Mouse (Mus musculus) embryonic facial prominence, embryonic 15.5 days (tissue): ENCODE results near the gene Sh3pxd2b. TPM values are rescaled to one million over a fixed set of nuclear protein-coding genes. Genes with fewer than 3 reads are reported as not detected.
A peak's percentile ranks its signal among the peaks of the same experiment; 100 is the strongest.

Experiments used
- ATAC-seq: fragments of 200-750 bp; cut with Nextera tagmentation; 2 replicates; pipeline ENCODE4 v1.8.0; 2017; ENCODE audit warnings: low read depth, moderate TSS enrichment; ENCODE audit not compliant: insufficient number of reproducible peaks, low FRiP score, low TSS enrichment
- H3K27ac ChIP-seq: fragments of 300-500 bp; sonication (generic); replicated peaks from 2 replicates; pipeline ENCODE4 v1.5.1; 2015; ENCODE audit warnings: mild to moderate bottlenecking, inconsistent platforms
- H3K27me3 ChIP-seq: fragments of 300-500 bp; sonication (generic); 2 replicates; pipeline ENCODE4 v1.6.1; 2015; ENCODE audit warnings: inconsistent platforms
- H3K36me3 ChIP-seq: fragments of 300-500 bp; sonication (generic); 2 replicates; pipeline ENCODE4 v1.6.1; 2015; ENCODE audit warnings: mild to moderate bottlenecking, inconsistent platforms
- H3K4me1 ChIP-seq: fragments of 300-500 bp; sonication (generic); 2 replicates; pipeline ENCODE4 v1.6.1; 2015; ENCODE audit warnings: inconsistent platforms
- H3K4me2 ChIP-seq: fragments of 300-500 bp; sonication (generic); replicated peaks from 2 replicates; pipeline ENCODE4 v1.6.1; 2015; ENCODE audit warnings: mild to moderate bottlenecking, inconsistent platforms
- H3K4me3 ChIP-seq: fragments of 300-500 bp; sonication (generic); replicated peaks from 2 replicates; pipeline ENCODE4 v1.5.1; 2015; ENCODE audit warnings: mild to moderate bottlenecking, inconsistent platforms
- H3K9ac ChIP-seq: fragments of 300-500 bp; sonication (generic); 2 replicates; pipeline ENCODE4 v1.6.1; 2015; ENCODE audit warnings: inconsistent platforms
- H3K9me3 ChIP-seq: fragments of 300-500 bp; sonication (generic); replicated peaks from 2 replicates; pipeline ENCODE4 v1.6.1; 2016; ENCODE audit warnings: inconsistent platforms
- WGBS: fragments of 180-500 bp; shearing (Covaris S2); methylation state at CpG from one replicate; pipeline ENCODE4 v1.1.7; 2015; 5-methylcytosine and 5-hydroxymethylcytosine counted together
- polyA plus RNA-seq: library from polyadenylated mRNA; unstranded; fragments of >200 nt; fragmentation: Nextera tagmentation; extraction: Ambion mirVana; gene quantifications from 2 replicates; pipeline ENCODE4 v1.2.1, GENCODE M21; 2015

Gene Sh3pxd2b
- polyA plus RNA-seq, 1 experiment from 2014 or later: 33.9 TPM

DNA sequence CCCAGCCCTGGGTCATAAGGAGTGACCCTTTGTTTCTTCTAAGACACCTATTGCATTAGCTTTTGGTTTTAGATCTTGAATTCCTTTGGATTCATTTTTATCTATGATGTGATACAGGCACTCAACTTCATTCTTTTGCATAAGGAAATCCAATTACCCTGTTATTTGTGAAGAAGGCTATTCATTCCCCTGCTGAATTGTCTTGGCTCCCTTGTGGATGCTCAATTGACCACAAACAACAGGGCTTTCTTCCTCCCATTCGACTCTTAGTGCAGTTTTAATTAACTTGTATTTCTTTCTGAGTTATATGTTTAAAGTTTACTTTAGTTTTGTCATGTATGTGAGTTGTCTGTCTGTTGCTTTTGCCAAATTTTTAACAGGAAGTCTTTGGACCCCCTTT is 96.6 kb downstream of the Sh3pxd2b start:
- Histone ChIP-seq H3K4me3 (no peak overlapping the region), H3K4me1 (no peaks in the 10 kb centered on the region), H3K36me3 (no peaks in the 10 kb centered on the region), H3K27me3 (no peaks in the 10 kb centered on the region), H3K9me3 (no peaks in the 10 kb centered on the region), H3K27ac (no peak overlapping the region), H3K4me2 (no peak overlapping the region), H3K9ac (no peak overlapping the region)
- 22% methylated on average over 1 of the region's 1 CpGs for WGBS
- no peak for ATAC-seq

DNA sequence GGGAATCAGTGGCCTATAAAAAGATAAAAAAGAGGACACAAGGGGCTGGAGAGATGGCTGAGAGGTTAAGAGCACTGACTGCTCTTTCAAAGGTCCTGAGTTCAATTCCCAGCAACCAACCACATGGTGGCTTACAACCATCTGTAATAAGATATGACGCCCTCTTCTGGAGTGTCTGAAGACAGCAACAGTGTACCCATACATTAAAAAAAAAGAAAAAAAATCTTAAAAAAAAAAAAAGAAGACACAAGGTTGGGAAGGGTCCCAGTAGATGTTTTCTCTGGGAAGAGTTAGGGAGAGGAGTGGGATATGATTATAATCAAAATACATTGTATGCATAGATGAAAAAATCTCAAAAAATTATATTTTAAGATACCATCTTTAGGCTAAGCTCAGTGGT is 97.5 kb downstream of the Sh3pxd2b start:
- Histone ChIP-seq H3K27me3 (no peaks in the 10 kb centered on the region), H3K9ac (no peak overlapping the region), H3K4me1 (no peaks in the 10 kb centered on the region), H3K4me2 (no peak overlapping the region), H3K36me3 (no peaks in the 10 kb centered on the region), H3K4me3 (no peak overlapping the region), H3K27ac (no peak overlapping the region), H3K9me3 (no peaks in the 10 kb centered on the region)
- no peak for ATAC-seq
- WGBS: 68% methylated on average over 1 of the region's 1 CpGs

DNA sequence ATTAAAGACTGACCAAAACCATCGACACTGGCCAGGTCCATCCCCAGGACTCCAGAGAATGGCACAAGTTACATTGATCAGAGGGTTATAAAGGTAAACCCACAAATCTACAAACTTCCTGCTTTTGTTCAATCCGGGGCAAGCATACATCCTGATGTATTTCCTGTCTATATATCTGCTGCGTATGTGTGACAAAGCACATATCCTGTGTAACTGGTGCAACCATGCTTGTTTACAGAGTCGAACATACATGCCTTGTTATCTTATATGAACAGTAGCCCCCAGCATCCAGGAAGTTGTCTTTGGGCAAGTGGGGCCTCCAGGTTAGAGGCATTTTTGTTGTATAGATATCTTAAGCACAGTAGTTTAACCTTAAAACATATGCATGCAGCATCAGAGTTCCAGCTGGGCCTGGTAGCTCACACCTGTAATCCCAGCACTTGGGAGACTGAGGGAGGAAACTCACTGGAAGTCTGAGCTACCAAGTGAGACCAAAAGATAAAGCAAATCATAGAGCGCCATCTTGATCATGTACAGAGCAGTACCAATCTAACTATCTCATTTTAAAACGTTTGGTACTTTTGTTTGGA is 98.1 kb downstream of the Sh3pxd2b start:
- 0 out of 2 replicates have a peak, but pooled peaks cover 3% of the 10 kb centered on the region for H3K4me1 ChIP-seq
- no peaks in the 10 kb centered on the region for H3K9me3 ChIP-seq
- no peak overlapping the region for H3K4me3 ChIP-seq
- ATAC-seq: no peak
- no peaks in the 10 kb centered on the region for H3K27me3 ChIP-seq
- H3K4me2 ChIP-seq: no peak overlapping the region
- H3K36me3 ChIP-seq: no peaks in the 10 kb centered on the region
- H3K27ac ChIP-seq: no peak overlapping the region
- WGBS: 73% methylated on average over 6 of the region's 6 CpGs
- no peak overlapping the region for H3K9ac ChIP-seq

DNA sequence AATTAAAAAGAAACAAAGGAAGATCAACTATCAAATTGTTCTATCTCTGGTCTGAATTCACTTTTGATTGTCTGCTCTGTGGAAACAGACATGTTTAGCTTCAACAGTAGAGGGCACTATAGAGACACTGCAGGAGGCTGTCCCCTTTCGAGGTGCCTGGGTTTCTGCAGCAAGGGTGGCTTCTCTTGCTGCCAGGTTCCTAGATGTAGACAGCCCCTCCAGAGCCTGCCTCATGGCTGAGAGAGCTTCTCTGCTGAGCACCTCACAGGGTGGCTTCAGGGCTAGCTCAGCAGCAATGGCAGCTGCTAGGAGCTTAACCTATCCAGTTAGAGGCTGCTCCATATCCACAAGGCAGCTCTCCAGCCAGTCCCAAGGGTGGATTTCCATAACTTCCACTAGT is 102.6 kb downstream of the Sh3pxd2b start:
- Histone ChIP-seq H3K4me1 (peaks cover 30% of the 10 kb centered on the region), H3K27me3 (no peaks in the 10 kb centered on the region), H3K4me3 (no peak overlapping the region), H3K36me3 (no peaks in the 10 kb centered on the region), H3K27ac (no peak overlapping the region), H3K9ac (no peak overlapping the region), H3K4me2 (no peak overlapping the region), H3K9me3 (no peaks in the 10 kb centered on the region)
- ATAC-seq: no peak
- 0% methylated on average over 1 of the region's 1 CpGs for WGBS

DNA sequence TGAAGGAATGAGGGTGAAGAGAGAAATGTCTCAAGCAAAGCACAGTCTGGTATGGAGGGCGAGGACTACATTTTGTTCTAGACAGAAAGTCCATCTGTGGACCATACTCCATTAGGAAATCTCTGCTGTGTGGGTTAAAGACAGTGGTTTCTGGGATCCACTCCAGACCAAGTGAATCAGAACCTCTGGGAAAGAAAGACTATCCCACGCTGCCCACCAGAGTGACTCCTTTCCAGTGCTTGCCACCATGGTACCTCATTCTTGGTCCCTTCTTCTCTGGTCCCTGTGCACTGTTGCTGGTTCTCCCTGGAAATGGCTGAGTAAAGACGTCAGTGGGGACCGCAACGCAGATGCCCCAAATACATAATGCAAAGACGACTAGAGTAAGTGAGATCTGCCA is 103.7 kb downstream of the Sh3pxd2b start:
- Histone ChIP-seq H3K36me3 (no peaks in the 10 kb centered on the region), H3K4me3 (no peak overlapping the region), H3K27ac (no peak overlapping the region; the same call in 1 of the 2 replicates), H3K4me2 (no peak overlapping the region), H3K9me3 (no peaks in the 10 kb centered on the region), H3K4me1 (peaks cover 30% of the 10 kb centered on the region), H3K9ac (no peak overlapping the region), H3K27me3 (no peaks in the 10 kb centered on the region)
- 85% methylated on average over 6 of the region's 6 CpGs for WGBS
- no peak for ATAC-seq

DNA sequence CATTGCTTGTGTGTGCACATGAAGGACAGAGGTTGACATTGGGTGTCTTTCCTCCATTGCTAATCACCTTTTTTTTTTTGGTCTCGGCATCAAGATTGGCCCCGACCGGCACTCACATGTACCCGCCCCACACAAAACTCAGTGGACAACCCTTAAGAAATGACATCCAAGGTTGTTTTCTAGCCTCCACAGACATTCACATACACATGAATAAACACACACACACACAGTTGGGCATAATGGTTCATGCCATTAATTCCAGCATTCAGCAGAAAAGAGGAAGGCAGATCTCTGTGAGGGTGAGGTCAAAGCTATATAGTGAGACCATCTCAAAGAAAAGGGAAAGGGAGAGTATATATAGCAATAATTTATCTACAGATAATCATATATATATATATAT is 105.1 kb downstream of the Sh3pxd2b start:
- H3K4me3 ChIP-seq: no peak overlapping the region
- no peak overlapping the region for H3K4me2 ChIP-seq
- H3K27me3 ChIP-seq: no peaks in the 10 kb centered on the region
- H3K9me3 ChIP-seq: no peaks in the 10 kb centered on the region
- 87% methylated on average over 4 of the region's 4 CpGs for WGBS
- no peak overlapping the region for H3K9ac ChIP-seq
- H3K4me1 ChIP-seq: peaks cover 34% of the 10 kb centered on the region
- no peaks in the 10 kb centered on the region for H3K36me3 ChIP-seq
- H3K27ac ChIP-seq: peak overlapping the region; percentile 99; the same call in 1 of the 2 replicates
- no peak for ATAC-seq

DNA sequence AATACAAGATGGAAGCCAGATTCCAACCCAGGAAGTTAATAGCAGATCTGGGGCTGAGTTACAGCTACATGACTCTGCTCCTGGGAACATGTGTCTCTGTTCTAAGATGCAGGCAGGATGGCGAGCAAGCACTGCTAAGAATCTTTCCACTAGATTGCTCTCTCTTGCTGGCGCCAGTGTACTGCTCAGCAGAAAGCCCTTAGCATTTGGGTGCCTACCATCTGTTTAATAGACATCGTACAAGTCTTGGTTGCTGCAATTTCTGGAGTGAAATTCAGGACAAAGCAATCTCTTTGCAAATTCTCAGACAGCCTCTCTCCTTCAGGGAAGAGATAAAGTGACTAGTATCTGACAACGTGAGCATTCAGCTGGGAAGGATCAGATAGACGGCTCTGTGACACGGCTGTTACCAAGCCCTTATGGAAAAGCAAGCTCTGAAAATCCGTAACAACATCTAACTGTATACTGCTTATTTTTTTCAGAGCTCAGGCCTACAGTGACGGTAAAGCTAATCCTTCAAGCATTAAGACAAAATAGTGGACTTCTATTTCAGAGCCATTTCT is 105.8 kb downstream of the Sh3pxd2b start:
- Histone ChIP-seq H3K27ac (peak overlapping the region; percentile 99), H3K4me3 (no peak overlapping the region), H3K36me3 (no peaks in the 10 kb centered on the region), H3K9me3 (no peaks in the 10 kb centered on the region), H3K4me2 (peak overlapping the region; percentile 86), H3K9ac (no peak overlapping the region), H3K4me1 (peaks cover 34% of the 10 kb centered on the region), H3K27me3 (no peaks in the 10 kb centered on the region)
- WGBS: 32% methylated on average over 8 of the region's 8 CpGs
- no peak for ATAC-seq

DNA sequence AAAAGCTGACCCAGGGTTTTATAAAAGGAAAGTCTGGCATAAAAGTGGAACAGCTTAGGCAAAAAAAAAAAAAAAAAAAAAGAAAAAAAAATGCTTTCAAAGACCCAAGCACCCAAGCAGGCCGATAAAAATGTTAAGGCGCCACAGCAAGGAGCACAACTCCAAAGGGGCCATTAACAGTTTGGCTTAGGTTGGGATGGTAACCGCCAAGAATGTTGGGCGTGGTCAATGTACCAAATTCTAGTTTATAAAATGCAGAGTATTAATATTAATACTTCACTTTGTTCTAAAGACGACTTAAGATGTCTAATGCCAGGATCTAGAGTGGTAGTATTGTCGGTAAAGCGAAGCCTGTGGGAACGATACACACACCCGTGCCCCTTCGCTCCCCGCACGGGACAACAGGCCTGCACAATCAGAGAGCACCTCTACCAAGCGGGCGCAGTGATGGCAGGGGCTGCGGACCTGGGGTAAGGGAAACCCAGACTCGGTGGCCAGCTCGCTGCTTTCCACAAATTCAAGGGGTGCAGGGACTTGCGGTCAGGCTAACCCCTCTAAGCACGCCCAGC is 106.7 kb downstream of the Sh3pxd2b start:
- no peaks in the 10 kb centered on the region for H3K27me3 ChIP-seq
- H3K27ac ChIP-seq: peak overlapping the region; percentile 99
- ATAC-seq: no peak; the same call in 1 of the 2 replicates
- H3K4me2 ChIP-seq: peak overlapping the region; percentile 86
- WGBS: 2% methylated on average over 19 of the region's 19 CpGs
- H3K4me1 ChIP-seq: peaks cover 34% of the 10 kb centered on the region
- no peaks in the 10 kb centered on the region for H3K9me3 ChIP-seq
- no peaks in the 10 kb centered on the region for H3K36me3 ChIP-seq
- peak overlapping the region; percentile 85 for H3K9ac ChIP-seq
- H3K4me3 ChIP-seq: peak overlapping the region; percentile 90

DNA sequence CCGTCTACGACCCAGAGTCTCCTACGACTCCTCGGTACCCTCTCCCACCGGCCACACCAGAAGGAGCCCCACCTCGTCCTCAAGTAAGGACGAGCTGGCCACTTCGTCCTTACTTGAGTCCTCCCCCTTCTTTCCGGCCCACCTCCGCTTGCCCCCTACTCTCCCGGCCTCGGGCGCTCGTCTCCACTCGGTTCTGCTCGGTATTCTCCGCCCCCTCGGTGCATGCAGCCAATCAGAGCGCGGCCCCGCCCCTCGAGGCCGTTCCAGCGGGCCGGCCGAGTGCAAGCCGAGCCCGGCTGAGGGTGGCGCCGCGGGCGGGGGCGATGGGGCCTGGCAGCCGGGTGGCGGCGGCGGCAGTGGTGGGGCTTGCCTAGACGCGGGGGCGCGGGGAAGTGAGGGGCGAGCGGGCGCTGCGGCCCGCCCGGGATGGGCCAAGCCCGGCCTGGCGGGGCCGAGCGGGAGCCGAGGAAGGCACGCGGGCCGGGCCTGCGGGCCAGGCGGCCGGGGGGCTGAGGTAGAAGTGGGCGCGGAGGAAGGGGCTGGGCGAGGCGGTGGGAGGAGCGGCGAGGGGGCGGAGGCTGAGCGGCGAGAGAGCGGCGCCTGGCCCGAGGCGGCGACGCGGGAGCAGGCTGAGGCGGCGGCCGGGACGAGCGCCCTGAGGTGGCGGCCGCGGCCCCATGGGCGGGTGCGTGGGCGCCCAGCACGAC is 107.3 kb downstream of the Sh3pxd2b start, which contains the start of gene Ubtd2:
Gene Ubtd2 (plus strand): TSS at position 571 of the 707 bp plus-strand sequence.
- Histone ChIP-seq H3K9ac (peak within 1 kb of the TSS; percentile 85), H3K9me3 (no peaks in the 10 kb centered on the region), H3K4me1 (peaks cover 34% of the 10 kb centered on the region), H3K4me2 (peak within 1 kb of the TSS; percentile 86), H3K36me3 (no peaks in the 10 kb centered on the region), H3K4me3 (peak within 1 kb of the TSS; percentile 90), H3K27me3 (no peaks in the 10 kb centered on the region), H3K27ac (peak within 1 kb of the TSS; percentile 99)
- ATAC-seq: peak; percentile 97
- WGBS: 1% methylated on average over 85 of the region's 86 CpGs

DNA sequence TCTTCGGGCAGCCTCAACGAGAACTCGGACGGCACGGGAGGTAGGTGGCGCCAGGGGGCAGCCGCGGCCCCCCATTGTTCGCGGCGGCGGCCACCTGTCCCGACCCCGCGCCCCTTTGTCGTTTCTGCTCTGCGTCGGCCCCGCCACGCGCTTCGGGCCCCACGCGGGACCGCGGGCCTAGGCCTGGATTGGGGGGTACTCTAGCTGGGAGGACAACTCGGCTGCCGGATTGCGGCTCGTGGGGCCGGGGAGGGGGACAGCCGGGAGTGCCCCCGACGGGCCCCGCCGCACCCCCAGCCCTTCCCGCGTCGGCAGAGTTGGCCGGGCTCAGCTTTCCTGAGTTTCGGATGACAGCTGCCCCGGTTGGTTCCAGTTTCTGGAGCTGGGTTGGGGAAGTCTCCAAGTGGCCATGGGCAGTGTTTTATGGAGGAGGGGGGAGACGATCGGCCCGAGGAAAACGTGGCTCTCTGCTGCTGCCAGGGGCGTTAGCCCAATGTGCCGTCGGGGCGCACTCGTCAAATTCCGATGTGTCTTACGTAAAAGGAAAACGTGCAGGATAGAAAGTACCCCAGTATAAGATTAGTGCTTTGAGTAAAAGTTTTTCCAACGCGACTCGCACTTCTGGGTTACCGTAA is 108.0 kb downstream of the Sh3pxd2b start:
- H3K9ac ChIP-seq: peak overlapping the region; percentile 85
- no peaks in the 10 kb centered on the region for H3K36me3 ChIP-seq
- H3K4me2 ChIP-seq: peak overlapping the region; percentile 86
- peaks cover 31% of the 10 kb centered on the region for H3K4me1 ChIP-seq
- H3K27me3 ChIP-seq: no peaks in the 10 kb centered on the region
- peak overlapping the region; percentile 90 for H3K4me3 ChIP-seq
- no peak; the same call in none of the 2 replicates for ATAC-seq
- WGBS: 0% methylated on average over 58 of the region's 58 CpGs
- H3K27ac ChIP-seq: peak overlapping the region; percentile 99
- no peaks in the 10 kb centered on the region for H3K9me3 ChIP-seq

DNA sequence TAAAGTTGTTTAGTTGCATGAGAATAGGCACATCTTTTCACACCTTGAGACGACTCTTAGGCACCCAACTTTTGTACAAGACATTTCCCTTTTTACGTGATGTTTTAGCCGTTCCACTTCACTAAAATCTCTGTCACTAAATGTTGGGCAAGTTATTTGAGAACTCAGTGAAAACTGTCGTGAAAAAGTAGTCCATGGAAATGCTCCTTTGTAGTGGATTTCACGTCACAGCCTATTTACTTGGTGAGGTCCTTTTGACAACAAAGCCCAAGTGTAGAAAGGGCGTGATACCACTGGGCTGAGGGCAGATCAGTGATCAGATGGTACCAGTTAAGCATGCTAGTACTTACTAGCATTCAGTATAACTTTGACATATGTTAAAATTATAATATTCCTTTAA is 108.7 kb downstream of the Sh3pxd2b start:
- H3K27me3 ChIP-seq: no peaks in the 10 kb centered on the region
- ATAC-seq: no peak
- H3K36me3 ChIP-seq: no peaks in the 10 kb centered on the region
- peak overlapping the region; percentile 86 for H3K4me2 ChIP-seq
- no peaks in the 10 kb centered on the region for H3K9me3 ChIP-seq
- H3K4me3 ChIP-seq: peak overlapping the region; percentile 90
- H3K9ac ChIP-seq: peak overlapping the region; percentile 85; the same call in 1 of the 2 replicates
- 3% methylated on average over 6 of the region's 6 CpGs for WGBS
- peak overlapping the region; percentile 99 for H3K27ac ChIP-seq
- peaks cover 29% of the 10 kb centered on the region for H3K4me1 ChIP-seq
